In the genomic region with DNA sequence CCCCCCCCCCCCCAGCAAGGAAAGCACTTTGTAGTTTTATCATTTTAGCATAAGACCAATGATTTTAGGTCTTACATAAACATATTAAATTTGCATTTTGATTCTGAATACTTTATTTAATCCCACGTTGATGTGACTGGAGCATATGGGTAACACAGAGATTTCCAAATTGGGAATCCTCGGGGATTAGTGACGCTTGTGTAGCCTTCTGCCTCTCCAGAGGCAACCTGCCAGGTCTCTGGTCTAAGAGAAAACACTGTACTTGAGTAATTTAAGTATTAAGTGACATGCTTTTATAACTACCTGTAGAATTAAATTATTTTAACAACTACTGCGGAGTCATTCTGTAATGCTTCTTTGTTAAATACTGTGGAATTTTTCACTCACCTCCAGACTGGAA, we compare ENCODE assay signal across 19 mouse cellular contexts. TPM values are rescaled to one million over a fixed set of nuclear protein-coding genes. Genes with fewer than 3 reads are reported as not detected.
A peak's percentile ranks its signal among the peaks of the same experiment; 100 is the strongest.
DNase-seq lines count a peak whose midpoint lies in the region; ATAC-seq and TF ChIP-seq lines count a peak whose summit lies in the region.
"Had no signal": no experiment of that assay in that cellular context is flagged by ENCODE, and none has a peak within 500 bp of the region (broad histone marks: within the 10 kb centered on the region; RNA-seq: fewer than 3 reads in every experiment).

No protein-coding gene starts in this region.

- no peaks in the 10 kb centered on the region for H3K27me3 ChIP-seq in embryonic facial prominence, embryonic 14.5 days (replicated peaks; ENCODE audit: control insufficient read depth, insufficient read depth, low read length)
- no peaks in the 10 kb centered on the region for H3K27me3 ChIP-seq in embryonic facial prominence, embryonic 10.5 days (replicated peaks; ENCODE audit: low read depth, poor library complexity, severe bottlenecking)
- H3K27me3 ChIP-seq in midbrain, embryonic 14.5 days (ENCODE audit: control insufficient read depth, insufficient read depth, low read length): no peaks in the 10 kb centered on the region
- no peaks in the 10 kb centered on the region for H3K27me3 ChIP-seq in midbrain, embryonic 10.5 days (ENCODE audit: low read depth, poor library complexity, severe bottlenecking)
- H3K27me3 ChIP-seq: embryonic facial prominence, embryonic 13.5 days; heart, embryonic 13.5 days; hindbrain, embryonic 12.5 days had no signal

- no peaks in the 10 kb centered on the region for H3K4me1 ChIP-seq in embryonic facial prominence, embryonic 14.5 days (ENCODE audit: control insufficient read depth, insufficient read depth, low read length)
- no peaks in the 10 kb centered on the region for H3K4me1 ChIP-seq in embryonic facial prominence, embryonic 10.5 days
- peaks cover 7% of the 10 kb centered on the region; the same call in 1 of the 2 replicates for H3K4me1 ChIP-seq in midbrain, embryonic 14.5 days (ENCODE audit: control insufficient read depth, insufficient read depth, low read length)
- peaks cover 17% of the 10 kb centered on the region for H3K4me1 ChIP-seq in midbrain, embryonic 10.5 days
- H3K4me1 ChIP-seq: embryonic facial prominence, embryonic 13.5 days; hindbrain, embryonic 12.5 days had no signal

- no peaks in the 10 kb centered on the region for H3K9me3 ChIP-seq in embryonic facial prominence, embryonic 14.5 days (ENCODE audit: control insufficient read depth, low read length)
- H3K9me3 ChIP-seq in embryonic facial prominence, embryonic 10.5 days: no peaks in the 10 kb centered on the region
- H3K9me3 ChIP-seq in midbrain, embryonic 14.5 days (ENCODE audit: control insufficient read depth, low read length): no peaks in the 10 kb centered on the region
- H3K9me3 ChIP-seq in midbrain, embryonic 10.5 days (replicated peaks): no peaks in the 10 kb centered on the region
- H3K9me3 ChIP-seq: embryonic facial prominence, embryonic 13.5 days; forebrain, embryonic 13.5 days; heart, embryonic 13.5 days; hindbrain, embryonic 12.5 days had no signal

- no peak for TF ChIP-seq CTCF in brain, embryonic 14.5 days (IDR thresholded peaks at IDR 0.05; ENCODE audit: borderline replicate concordance, extremely low read depth, insufficient read depth, insufficient read length)

- no peak for ATAC-seq in embryonic facial prominence, embryonic 14.5 days (ENCODE audit: low read depth)
- no peak for ATAC-seq in midbrain, embryonic 14.5 days (ENCODE audit: low FRiP score, low TSS enrichment)
- ATAC-seq: forebrain, embryonic 13.5 days; hindbrain, embryonic 16.5 days had no signal

- no peaks in the 10 kb centered on the region for H3K36me3 ChIP-seq in embryonic facial prominence, embryonic 14.5 days (ENCODE audit: control insufficient read depth, insufficient read depth, low read length)
- no peaks in the 10 kb centered on the region for H3K36me3 ChIP-seq in embryonic facial prominence, embryonic 10.5 days (replicated peaks)
- H3K36me3 ChIP-seq in midbrain, embryonic 14.5 days (ENCODE audit: control insufficient read depth, insufficient read depth, low read length): no peaks in the 10 kb centered on the region
- H3K36me3 ChIP-seq in midbrain, embryonic 10.5 days: no peaks in the 10 kb centered on the region
- H3K36me3 ChIP-seq: embryonic facial prominence, embryonic 13.5 days; heart, embryonic 13.5 days; hindbrain, embryonic 12.5 days had no signal

- H3K4me3 ChIP-seq in embryonic facial prominence, embryonic 14.5 days (ENCODE audit: low read depth, low read length): no peak overlapping the region
- H3K4me3 ChIP-seq in embryonic facial prominence, embryonic 10.5 days: no peak overlapping the region
- H3K4me3 ChIP-seq in midbrain, embryonic 14.5 days (replicated peaks; ENCODE audit: low read depth, low read length): no peak overlapping the region
- H3K4me3 ChIP-seq in midbrain, embryonic 10.5 days: no peak overlapping the region
- H3K4me3 ChIP-seq: embryonic facial prominence, embryonic 13.5 days; forebrain, embryonic 13.5 days; heart, embryonic 13.5 days; hindbrain, embryonic 12.5 days had no signal

- TF ChIP-seq POLR2A in brain, embryonic 14.5 days (IDR thresholded peaks at IDR 0.05; ENCODE audit: borderline replicate concordance, extremely low read depth, insufficient read depth, insufficient read length, poor library complexity, severe bottlenecking): no peak

- H3K27ac ChIP-seq in embryonic facial prominence, embryonic 14.5 days (replicated peaks; ENCODE audit: low read depth, low read length): no peak overlapping the region
- no peak overlapping the region for H3K27ac ChIP-seq in embryonic facial prominence, embryonic 10.5 days (replicated peaks)
- H3K27ac ChIP-seq in midbrain, embryonic 14.5 days (replicated peaks; ENCODE audit: low read depth, low read length): no peak overlapping the region
- no peak overlapping the region for H3K27ac ChIP-seq in midbrain, embryonic 10.5 days (replicated peaks)
- H3K27ac ChIP-seq: embryonic facial prominence, embryonic 13.5 days; forebrain, embryonic 13.5 days; heart, embryonic 13.5 days; hindbrain, embryonic 12.5 days had no signal

- H3K9ac ChIP-seq in embryonic facial prominence, embryonic 14.5 days (ENCODE audit: low read depth, low read length): no peak overlapping the region
- H3K9ac ChIP-seq in midbrain, embryonic 14.5 days (replicated peaks; ENCODE audit: low read length): no peak overlapping the region
- H3K9ac ChIP-seq: embryonic facial prominence, embryonic 13.5 days; forebrain, embryonic 13.5 days; heart, embryonic 13.5 days; hindbrain, embryonic 12.5 days had no signal

- no peak overlapping the region for H3K4me2 ChIP-seq in embryonic facial prominence, embryonic 14.5 days (ENCODE audit: low read depth, low read length)
- no peak overlapping the region for H3K4me2 ChIP-seq in midbrain, embryonic 14.5 days (ENCODE audit: low read length)
- H3K4me2 ChIP-seq: embryonic facial prominence, embryonic 13.5 days; forebrain, embryonic 13.5 days; heart, embryonic 13.5 days; hindbrain, embryonic 12.5 days had no signal

- 66% methylated on average over 4 of the region's 4 CpGs for WGBS in embryonic facial prominence, embryonic 14.5 days
- WGBS in embryonic facial prominence, embryonic 10.5 days: 83% methylated on average over 4 of the region's 4 CpGs
- WGBS in midbrain, embryonic 14.5 days: 54% methylated on average over 4 of the region's 4 CpGs
- 84% methylated on average over 4 of the region's 4 CpGs for WGBS in midbrain, embryonic 10.5 days

- peak; percentile 74 for DNase-seq in cerebellum, adult 9-10 months
- DNase-seq in cerebellum, adult 8-10 months: no peak
- peak; percentile 43 for DNase-seq in embryonic facial prominence, embryonic 14.5 days (ENCODE audit: low spot score)
- DNase-seq in embryonic facial prominence, embryonic 10.5 days (ENCODE audit: low spot score): no peak
- DNase-seq in midbrain, embryonic 14.5 days: peak; percentile 40
- DNase-seq in midbrain, embryonic 10.5 days (ENCODE audit: low spot score): no peak
- peak; percentile 65 for DNase-seq in brain, embryonic 14.5 days (ENCODE audit: low read depth)
- DNase-seq in lung, adult 18-20 months: no peak
- DNase-seq: adrenal gland, postnatal 10 days; gastrocnemius, postnatal 36 days; heart, adult 11 months; heart, postnatal 36 days; kidney, adult 11 months had no signal

RNA-seq across cellular contexts. Expression of gene Reln, which starts 59.1 kb away (rescaled TPM):
- 6.3 and 7.6 TPM in 2 replicates for polyA plus RNA-seq in embryonic facial prominence, embryonic 14.5 days (2014; fragmentation: Nextera tagmentation; extraction: Ambion mirVana)
- polyA plus RNA-seq in embryonic facial prominence, embryonic 10.5 days (2016; fragmentation: Nextera tagmentation; extraction: Ambion mirVana): 1.6 and 2.1 TPM in 2 replicates
- polyA plus RNA-seq in midbrain, embryonic 14.5 days (2014; fragmentation: Nextera tagmentation; extraction: Ambion mirVana): 72.4 and 73.2 TPM in 2 replicates
- polyA plus RNA-seq in midbrain, embryonic 10.5 days (2016; fragmentation: Nextera tagmentation; extraction: Ambion mirVana): 2.4 and 3.9 TPM in 2 replicates
- 113 and 127 TPM in 2 replicates for polyA plus RNA-seq in brain, embryonic 14.5 days (2012; rRNA removed)
- polyA plus RNA-seq: C2C12 had no signal

Comparison
In these comparisons a context has a peak if more than half of its experiments do, and no peak if none do; other contexts are left out.
1. DNase-seq: peak in cerebellum, adult 9-10 months (single experiment), embryonic facial prominence, embryonic 14.5 days (single experiment), midbrain, embryonic 14.5 days (single experiment) and brain, embryonic 14.5 days (single experiment); none in cerebellum, adult 8-10 months (single experiment), embryonic facial prominence, embryonic 10.5 days (single experiment), midbrain, embryonic 10.5 days (single experiment) and lung, adult 18-20 months (0 of 2).